Mouse (Mus musculus): ENCODE data around the gene Pid1.

DNA sequence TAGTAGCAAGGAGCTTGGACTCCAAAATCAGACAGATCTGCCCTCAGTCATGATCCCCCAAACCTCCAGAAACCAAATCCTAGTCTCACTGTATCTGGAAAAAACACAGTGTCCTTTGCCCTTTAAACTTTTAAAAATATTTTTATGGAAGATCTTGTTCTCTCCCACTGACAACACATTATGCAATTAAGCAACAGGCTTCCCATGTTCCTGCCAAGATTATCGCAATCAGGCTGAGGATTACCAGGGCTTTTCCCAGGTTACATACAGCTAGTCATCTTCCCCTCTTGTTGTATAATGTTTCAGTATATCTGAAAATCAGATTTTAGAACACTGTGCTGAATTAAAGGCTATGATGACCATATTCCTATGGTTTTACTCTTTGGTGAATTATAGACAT, 64.3 kb downstream of the Pid1 start:
- TF ChIP-seq CTCF (IDR thresholded peaks at IDR 0.05; ENCODE audit: low read depth) (no peak), EP300 (IDR thresholded peaks at IDR 0.05; ENCODE audit: low read depth) (no peak)
